8 mouse cellular contexts compared by ENCODE assay signal in genomic region chr2:152104711-152105317, GRCm38 (mm10). TPM values are rescaled to one million over a fixed set of nuclear protein-coding genes. Genes with fewer than 3 reads are reported as not detected.
A peak's percentile ranks its signal among the peaks of the same experiment; 100 is the strongest.
DNase-seq lines count a peak whose midpoint lies in the region; ATAC-seq and TF ChIP-seq lines count a peak whose summit lies in the region.

No protein-coding gene starts in this region.

- peak overlapping the region; percentile 88 for H3K4me2 ChIP-seq in heart, embryonic 15.5 days
- H3K4me2 ChIP-seq in liver, embryonic 13.5 days, result peak overlapping the region; percentile 77
- peak overlapping the region; percentile 94 for H3K4me2 ChIP-seq in stomach, embryonic 15.5 days

- H3K9ac ChIP-seq in heart, embryonic 15.5 days, result peak overlapping the region; percentile 71
- H3K9ac ChIP-seq in liver, embryonic 13.5 days, result peak overlapping the region; percentile 95
- H3K9ac ChIP-seq in stomach, embryonic 15.5 days, result no peak overlapping the region

- H3K36me3 ChIP-seq in kidney, adult 2 months (ENCODE audit: control insufficient read depth, insufficient read depth, low read length), result no peaks in the 10 kb centered on the region
- no peaks in the 10 kb centered on the region for H3K36me3 ChIP-seq in heart, embryonic 15.5 days
- H3K36me3 ChIP-seq in liver, embryonic 13.5 days, result peaks cover 25% of the 10 kb centered on the region
- no peaks in the 10 kb centered on the region for H3K36me3 ChIP-seq in stomach, embryonic 15.5 days

- TF ChIP-seq CTCF in kidney, adult 2 months (conservative IDR thresholded peaks at IDR 0.05; ENCODE audit: insufficient read depth, insufficient read length, low read depth, low read length), result no peak

- 15% methylated on average over 17 of the region's 17 CpGs for WGBS in kidney, adult 2 months
- 19% methylated on average over 17 of the region's 17 CpGs for WGBS in heart, embryonic 15.5 days
- WGBS in liver, embryonic 13.5 days (ENCODE audit: insufficient replicate concordance), result 14% methylated on average over 17 of the region's 17 CpGs
- 22% methylated on average over 17 of the region's 17 CpGs for WGBS in stomach, embryonic 15.5 days

- H3K9me3 ChIP-seq in heart, embryonic 15.5 days (replicated peaks), result no peaks in the 10 kb centered on the region
- no peaks in the 10 kb centered on the region for H3K9me3 ChIP-seq in liver, embryonic 13.5 days (replicated peaks)
- no peaks in the 10 kb centered on the region for H3K9me3 ChIP-seq in stomach, embryonic 15.5 days

- no peaks in the 10 kb centered on the region for H3K27me3 ChIP-seq in kidney, adult 2 months (replicated peaks; ENCODE audit: control insufficient read depth, insufficient read depth, low read length)
- peaks cover 19% of the 10 kb centered on the region for H3K27me3 ChIP-seq in heart, embryonic 15.5 days
- H3K27me3 ChIP-seq in liver, embryonic 13.5 days, result peaks cover 41% of the 10 kb centered on the region
- 0 out of 2 replicates have a peak, but pooled peaks cover 4% of the 10 kb centered on the region for H3K27me3 ChIP-seq in stomach, embryonic 15.5 days (replicated peaks)

- peak; percentile 15; the same call in 1 of the 2 replicates for ATAC-seq in heart, embryonic 15.5 days (replicated peaks; ENCODE audit: insufficient number of reproducible peaks, insufficient read depth, low FRiP score, low read depth)
- ATAC-seq in liver, embryonic 13.5 days (ENCODE audit: low read depth), result peak; percentile 53
- peak; percentile 12; the same call in 1 of the 2 replicates for ATAC-seq in stomach, embryonic 15.5 days (ENCODE audit: insufficient read depth, low FRiP score, low read depth)

- H3K4me3 ChIP-seq in kidney, adult 2 months (ENCODE audit: insufficient read depth, low read depth, low read length), result peak overlapping the region; percentile 76
- H3K4me3 ChIP-seq in heart, embryonic 15.5 days, result peak overlapping the region; percentile 68
- H3K4me3 ChIP-seq in liver, embryonic 13.5 days (replicated peaks), result peak overlapping the region; percentile 78
- peak overlapping the region; percentile 75 for H3K4me3 ChIP-seq in stomach, embryonic 15.5 days (replicated peaks)

- H3K27ac ChIP-seq in kidney, adult 2 months (ENCODE audit: insufficient read depth, low read depth, low read length), result peak overlapping the region; percentile 96
- no peak overlapping the region for H3K27ac ChIP-seq in heart, embryonic 15.5 days
- peak overlapping the region; percentile 95 for H3K27ac ChIP-seq in liver, embryonic 13.5 days
- H3K27ac ChIP-seq in stomach, embryonic 15.5 days, result 0 out of 2 replicates have a peak overlapping the region, but pooled peaks have one; percentile 21

- DNase-seq in kidney, adult 2 months, result peak; percentile 32
- DNase-seq in kidney, postnatal 10 days, result no peak
- peak; percentile 37 for DNase-seq in R1 (ENCODE audit: low read depth, low spot score)
- DNase-seq in liver, embryonic 13.5 days, result no peak
- DNase-seq in gastrocnemius, postnatal 4 days (ENCODE audit: low spot score in 2 of 2), result no peak
- DNase-seq in Muller cell, postnatal 12 days (ENCODE audit: inconsistent ontology term), result no peak

- peaks cover 12% of the 10 kb centered on the region; the same call in 1 of the 2 replicates for H3K4me1 ChIP-seq in kidney, adult 2 months (ENCODE audit: control insufficient read depth, insufficient read depth, low read length)
- H3K4me1 ChIP-seq in heart, embryonic 15.5 days (replicated peaks), result peaks cover 12% of the 10 kb centered on the region
- H3K4me1 ChIP-seq in liver, embryonic 13.5 days (replicated peaks), result peaks cover 25% of the 10 kb centered on the region
- 0 out of 2 replicates have a peak, but pooled peaks cover 2% of the 10 kb centered on the region for H3K4me1 ChIP-seq in stomach, embryonic 15.5 days

- TF ChIP-seq POLR2A in kidney, adult 2 months (IDR thresholded peaks at IDR 0.05; ENCODE audit: low read depth, low read length), result no peak

RNA-seq across cellular contexts. Expression of gene Srxn1, which starts 0.5 kb away (rescaled TPM):
- polyA plus RNA-seq in kidney, adult 2 months (2012; rRNA removed), result 113 and 135 TPM in 2 replicates
- polyA plus RNA-seq in heart, embryonic 15.5 days (2015; fragmentation: Nextera tagmentation; extraction: Ambion mirVana), result 5.3 and 10.3 TPM in 2 replicates
- 17.2 and 17.9 TPM in 2 replicates for polyA plus RNA-seq in liver, embryonic 13.5 days (2015; fragmentation: Nextera tagmentation; extraction: Ambion mirVana)
- 12.2 and 12.7 TPM in 2 replicates for polyA plus RNA-seq in stomach, embryonic 15.5 days (2015; fragmentation: Nextera tagmentation; extraction: Ambion mirVana)
- total RNA-seq in gastrocnemius, postnatal 4 days (2021), result 10 to 100 TPM; 13.4 to 14.8 TPM

RNA-seq across cellular contexts. Expression of gene Scrt2, which starts 23.5 kb away (rescaled TPM):
- not detected in 2 replicates for polyA plus RNA-seq in kidney, adult 2 months (2012; rRNA removed)
- polyA plus RNA-seq in heart, embryonic 15.5 days (2015; fragmentation: Nextera tagmentation; extraction: Ambion mirVana), result 0.04 TPM in 1 of 2 replicates, not detected in the other
- polyA plus RNA-seq in liver, embryonic 13.5 days (2015; fragmentation: Nextera tagmentation; extraction: Ambion mirVana), result not detected in 2 replicates
- polyA plus RNA-seq in stomach, embryonic 15.5 days (2015; fragmentation: Nextera tagmentation; extraction: Ambion mirVana), result 0.04 and 0.05 TPM in 2 replicates
- not detected for total RNA-seq in gastrocnemius, postnatal 4 days (2021)

RNA-seq across cellular contexts. Expression of gene Tcf15, which starts 38.5 kb away (rescaled TPM):
- 2.9 and 4.6 TPM in 2 replicates for polyA plus RNA-seq in kidney, adult 2 months (2012; rRNA removed)
- 14.1 and 14.3 TPM in 2 replicates for polyA plus RNA-seq in heart, embryonic 15.5 days (2015; fragmentation: Nextera tagmentation; extraction: Ambion mirVana)
- 0.27 and 0.33 TPM in 2 replicates for polyA plus RNA-seq in liver, embryonic 13.5 days (2015; fragmentation: Nextera tagmentation; extraction: Ambion mirVana)
- polyA plus RNA-seq in stomach, embryonic 15.5 days (2015; fragmentation: Nextera tagmentation; extraction: Ambion mirVana), result 8.2 and 10.7 TPM in 2 replicates
- total RNA-seq in gastrocnemius, postnatal 4 days (2021), result 10 to 100 TPM; 18.4 to 21.9 TPM

Comparison
In these comparisons a context has a peak if more than half of its experiments do, and no peak if none do; other contexts are left out.
1. DNase-seq: peak in kidney, adult 2 months (single experiment) and R1 (single experiment); none in kidney, postnatal 10 days (single experiment), liver, embryonic 13.5 days (single experiment), gastrocnemius, postnatal 4 days (0 of 2) and Muller cell, postnatal 12 days (single experiment).
2. Peak in every context shown above with its lines, with median percentiles within 50 percentile points of each other: H3K4me3 ChIP-seq, ATAC-seq and H3K4me2 ChIP-seq.